Mouse (Mus musculus) G1E (cell line): ENCODE measurements around the gene Zc3h4.

ENCODE experiments used
- CTCF ChIP-seq: IDR thresholded peaks from 2 replicates; pipeline ENCODE4 v1.5.1; 2012; ENCODE audit warnings: low read depth, low read length, inconsistent platforms, mixed read lengths
- GATA1 ChIP-seq: IDR thresholded peaks from 2 replicates; pipeline ENCODE4 v1.6.1; 2012; ENCODE audit warnings: borderline replicate concordance, low read length, inconsistent platforms, mixed read lengths
- GATA2 ChIP-seq: IDR thresholded peaks from 2 replicates; pipeline ENCODE4 v1.6.1; 2012; ENCODE audit warnings: low read depth, low read length, inconsistent platforms, borderline replicate concordance
- TAL1 ChIP-seq: conservative IDR thresholded peaks from 2 replicates; pipeline ENCODE4 v1.6.1; 2012; ENCODE audit warnings: low read depth, low read length, inconsistent platforms, mixed read lengths

DNA sequence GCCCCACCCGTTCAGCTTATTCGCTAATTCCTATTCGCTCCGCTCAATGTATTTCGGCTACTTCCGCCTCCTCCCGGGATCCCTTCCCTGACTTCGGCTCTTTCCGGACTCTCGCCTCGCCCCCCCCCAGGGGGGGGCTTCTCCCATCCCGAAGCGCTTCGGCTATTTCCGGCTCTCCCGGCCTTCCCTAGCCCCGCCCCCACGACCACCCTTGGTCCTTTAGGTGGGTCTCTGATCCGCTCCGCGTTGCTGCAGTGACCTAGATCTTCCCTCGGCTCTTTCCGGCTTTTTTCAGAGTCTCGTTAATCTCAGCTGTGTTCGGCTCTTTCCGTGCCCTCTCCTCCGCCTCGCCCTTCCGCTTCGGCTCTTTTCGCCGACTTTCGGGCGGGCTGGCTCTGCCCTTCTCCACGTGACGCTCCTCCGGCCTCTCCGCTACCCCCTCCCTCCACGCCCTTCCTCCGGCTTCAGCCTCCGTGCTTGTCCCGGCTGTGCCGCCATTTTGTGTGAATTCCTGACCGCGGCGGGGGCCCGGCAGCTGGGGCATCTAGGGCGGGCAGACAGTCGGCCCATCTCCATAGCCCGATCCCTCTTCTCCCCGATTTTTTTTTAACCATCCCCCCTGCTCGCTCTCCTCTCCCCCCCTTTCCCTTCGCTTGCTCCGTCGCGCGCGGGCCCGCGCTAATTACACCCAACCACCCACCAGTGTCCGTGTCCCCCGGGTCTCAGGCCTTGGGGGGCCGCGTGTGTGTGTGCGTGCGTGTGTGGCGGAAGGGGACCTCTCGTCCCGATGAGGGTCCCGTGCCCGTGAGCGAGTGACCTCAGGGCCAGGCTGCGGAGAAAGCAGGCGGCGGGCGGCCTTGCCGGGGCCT, 656 bp upstream of the Zc3h4 start:
- TF ChIP-seq GATA1 (no peak), CTCF (no peak), GATA2 (no peak), TAL1 (no peak)
